Mouse (Mus musculus) R1 (cell line): Measurements from ENCODE around the gene Tcfl5.

Experiments used
- DNase-seq: peaks from one replicate; pipeline ENCODE4 v3.0.0-alpha.2; 2018; ENCODE audit warnings: low read depth, low spot score

Gene Tcfl5

DNA sequence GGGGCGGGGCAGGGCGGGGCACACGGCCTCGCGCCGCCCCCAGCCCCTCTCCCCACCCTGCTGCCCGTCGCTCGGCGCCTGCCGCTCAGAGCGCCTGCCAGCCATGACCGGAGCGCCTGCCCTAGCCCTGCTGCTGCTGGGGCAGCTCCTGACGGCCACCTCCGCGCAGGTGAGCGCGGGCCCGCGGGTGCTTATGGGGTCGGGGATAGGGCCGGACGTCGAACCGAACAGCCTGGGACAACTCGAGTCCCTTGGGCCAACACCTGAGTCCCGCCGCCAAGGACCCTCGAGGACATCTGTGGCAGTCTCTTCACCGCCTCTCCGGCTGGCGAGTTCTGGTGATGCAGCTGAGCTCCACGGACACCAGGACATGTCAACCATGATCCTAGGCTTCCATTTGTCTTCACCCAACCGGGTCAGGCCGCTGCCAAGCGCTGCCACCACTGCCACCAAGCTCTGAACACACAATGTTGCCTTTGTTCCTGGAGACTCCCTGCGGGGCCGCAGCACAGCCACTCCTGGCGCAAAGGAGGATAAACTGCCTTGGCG lies 44.3 kb downstream of the Tcfl5 start:
- DNase-seq: peak; percentile 15

DNA sequence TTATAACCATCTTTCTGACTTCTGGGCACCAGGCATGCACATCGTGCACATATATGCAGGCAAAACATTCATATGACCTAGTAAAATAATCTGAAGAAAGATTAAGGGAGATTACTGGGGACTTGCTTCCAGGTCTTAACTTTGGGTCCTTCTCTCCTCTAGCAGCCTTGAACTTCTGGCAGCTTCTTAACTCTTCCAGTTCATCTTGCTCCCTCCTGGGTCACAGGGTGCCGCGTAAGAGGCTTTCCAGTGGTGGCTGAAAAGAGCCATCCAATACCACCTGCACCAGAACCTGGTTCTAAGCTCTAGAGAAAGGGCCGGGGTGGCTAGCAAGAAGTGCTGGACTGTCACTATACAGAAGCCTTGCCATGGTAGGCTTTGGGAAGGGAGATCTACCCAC lies 45.0 kb downstream of the Tcfl5 start, which contains the start of gene Col9a3:
Col9a3 (plus strand) TSS at position 301 of the 400 bp plus-strand sequence.
- no peak for DNase-seq

GRCm38 (mm10) chr2:180589123-180589831 lies 53.2 kb downstream of the Tcfl5 start, which contains the start of gene Ogfr:
Gene Ogfr (plus strand): TSS chr2:180589245.
- DNase-seq: peak; percentile 84

DNA sequence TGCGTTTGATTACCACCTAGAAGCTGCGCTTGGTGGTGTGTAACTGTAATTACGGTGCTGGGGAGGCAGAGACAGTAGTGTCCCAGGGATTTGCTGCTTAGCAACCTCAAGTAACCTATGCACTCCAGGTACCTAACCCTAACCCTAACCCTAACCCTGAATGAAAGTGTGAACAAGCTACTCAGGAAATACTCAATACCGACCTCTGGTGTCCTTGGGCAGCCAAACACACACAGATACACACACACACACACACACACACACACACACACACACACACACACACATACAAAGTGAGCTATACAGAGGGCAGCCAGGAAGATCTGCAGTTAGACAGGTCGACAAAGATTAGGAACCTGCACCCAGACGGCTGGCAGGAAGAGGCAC lies 53.8 kb downstream of the Tcfl5 start:
- DNase-seq: peak; percentile 71

GRCm38 (mm10) chr2:180583154-180583507 lies 59.4 kb downstream of the Tcfl5 start:
- peak; percentile 38 for DNase-seq

DNA sequence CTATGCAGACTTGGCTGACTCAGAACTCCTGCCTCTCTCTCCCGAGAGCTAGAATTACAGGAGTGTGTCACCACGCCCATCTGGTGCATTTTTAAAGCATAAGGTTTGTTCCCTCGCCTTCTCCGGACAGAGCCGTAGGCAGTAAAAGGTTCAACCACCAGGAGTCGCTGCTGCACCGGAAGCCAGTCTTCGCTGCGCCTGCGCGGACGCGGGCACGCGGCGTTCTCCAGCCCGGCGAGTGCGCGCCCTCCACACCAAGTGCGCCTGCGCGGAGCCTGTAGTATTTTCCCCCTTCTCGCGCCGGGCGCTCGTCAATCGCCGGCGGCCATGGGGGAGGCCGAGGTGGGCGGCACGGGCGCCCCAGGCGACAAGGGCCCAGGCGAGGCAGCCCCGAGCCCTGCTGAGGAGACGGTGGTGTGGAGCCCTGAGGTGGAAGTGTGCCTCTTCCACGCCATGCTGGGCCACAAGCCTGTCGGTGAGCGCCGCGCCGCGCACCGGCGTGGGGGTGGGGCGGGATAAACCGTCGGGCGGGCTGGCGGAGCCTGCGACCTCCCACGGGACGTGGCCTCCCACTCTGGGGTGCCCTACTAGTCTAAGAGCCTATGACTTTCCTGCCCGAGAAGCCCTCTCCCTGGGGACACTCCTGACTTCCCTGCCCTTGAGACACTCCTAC lies 59.9 kb downstream of the Tcfl5 start:
- DNase-seq: peak; percentile 94

DNA sequence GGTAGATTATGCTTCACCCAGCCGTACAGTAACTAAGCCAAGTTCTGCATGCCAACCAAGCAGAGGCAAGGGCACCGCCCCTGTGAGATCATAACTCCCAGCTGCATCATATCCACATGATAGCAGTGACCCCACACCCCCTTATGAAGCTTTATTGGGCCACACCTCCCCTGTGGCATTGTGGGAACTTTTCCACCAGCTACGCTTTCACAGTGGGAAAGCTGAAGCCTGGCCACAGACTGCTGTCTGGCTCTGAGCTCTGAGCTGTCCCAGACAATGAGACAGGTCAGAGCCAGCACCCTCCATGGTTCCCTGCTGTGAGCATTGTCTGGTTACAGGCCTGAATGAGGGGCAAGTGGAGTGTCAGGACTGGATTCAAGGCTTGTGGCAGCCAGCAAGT lies 61.5 kb downstream of the Tcfl5 start, which contains the start of gene Mrgbp:
Mrgbp (plus strand) TSS at position 303 of the 400 bp plus-strand sequence.
- no peak for DNase-seq

- peak; percentile 53 for DNase-seq
Observed at GRCm38 (mm10) chr2:180578686-180579085, 63.8 kb downstream of the Tcfl5 start.

DNA sequence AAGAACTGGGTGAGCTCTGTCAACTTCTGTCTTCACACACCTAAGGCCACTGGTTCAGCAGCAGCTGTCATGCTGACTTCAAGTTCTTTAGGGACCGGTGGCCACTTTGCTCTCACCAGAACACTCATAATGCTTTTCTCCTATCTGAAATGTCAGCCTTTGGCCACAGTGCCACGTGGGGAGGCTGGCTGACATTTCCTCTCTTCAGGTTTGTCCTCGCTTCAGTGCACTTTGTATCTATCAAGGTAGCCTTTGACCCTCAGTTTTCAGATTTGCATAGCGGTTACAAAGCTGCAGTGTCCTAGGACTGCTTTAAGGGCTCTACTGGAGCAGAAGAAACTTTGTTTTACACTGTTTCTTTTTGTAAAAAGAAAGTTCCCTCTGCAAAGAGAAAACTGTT lies 66.0 kb downstream of the Tcfl5 start:
- no peak for DNase-seq
